Mouse (Mus musculus): ENCODE data around the gene Pgbd5.

DNA sequence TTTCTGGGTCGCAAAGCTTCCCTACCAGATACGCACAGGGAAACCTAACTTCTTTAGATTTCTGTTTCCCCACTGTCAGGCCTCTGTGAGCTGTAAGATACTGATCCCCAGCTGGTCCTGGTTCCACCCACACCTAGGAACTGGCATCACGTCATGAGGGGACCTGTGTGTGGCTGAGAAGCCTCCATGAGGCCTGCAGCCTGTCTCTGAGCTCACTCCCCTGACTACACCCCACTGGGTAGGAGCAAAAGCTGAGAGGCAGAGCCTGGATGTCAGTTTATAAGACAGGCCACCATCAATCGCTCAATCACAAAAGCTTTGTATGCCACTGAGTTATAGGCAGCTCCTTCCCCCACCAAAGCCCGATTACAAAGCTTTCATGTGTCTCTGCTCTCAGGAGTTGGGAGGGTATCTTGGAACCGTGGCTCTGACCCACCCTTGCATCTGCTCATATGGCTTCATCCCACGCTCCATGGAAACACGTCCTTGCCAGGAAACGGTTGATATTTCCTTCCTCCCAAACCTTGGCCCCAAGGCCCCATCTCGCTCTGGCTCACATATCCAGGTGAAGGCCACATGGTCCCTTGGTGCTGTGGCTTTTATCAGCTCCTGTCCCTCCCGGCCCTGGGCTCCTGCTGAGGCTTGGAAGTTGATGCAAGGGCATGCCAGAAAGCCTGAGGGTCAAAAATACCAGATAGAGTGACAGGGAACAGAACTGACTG is 26.1 kb downstream of the Pgbd5 start:
- TF ChIP-seq USF1 (IDR thresholded peaks at IDR 0.05; ENCODE audit: low read depth) (no peak), MYOD1 (IDR thresholded peaks at IDR 0.05; ENCODE audit: control insufficient read depth, insufficient read length, low read depth) (no peak)
